Mouse (Mus musculus): ENCODE results near the gene Kif1bp.

DNA sequence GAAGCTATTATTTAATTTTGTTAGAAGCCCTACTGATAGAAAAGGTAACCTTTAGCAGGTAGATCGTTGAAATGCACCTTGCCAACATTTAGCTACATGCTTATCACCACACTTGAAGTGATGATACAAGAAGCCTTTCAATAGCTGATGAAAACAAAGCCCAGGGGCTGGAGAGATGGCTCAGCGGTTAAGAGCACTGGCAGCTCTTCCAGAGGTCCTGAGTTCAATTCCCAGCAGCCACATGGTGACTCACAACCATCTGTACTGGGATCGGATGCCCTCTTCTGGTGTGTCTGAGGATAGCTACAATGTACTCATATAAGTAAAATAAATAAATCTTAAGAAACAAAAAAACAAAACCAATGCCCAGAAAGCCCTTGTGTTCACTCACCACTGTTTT is 25.9 kb upstream of the Kif1bp start:
- TF ChIP-seq CTCF (IDR thresholded peaks at IDR 0.05; ENCODE audit: control insufficient read depth, insufficient read depth, low read length) (no peak), POLR2A (IDR thresholded peaks at IDR 0.05; ENCODE audit: borderline replicate concordance, control insufficient read depth, low read depth, low read length) (no peak)
